Comparison of ENCODE assay signal across 10 mouse cellular contexts in genomic region chr1:42229711-42230110, GRCm38 (mm10).
DNase-seq lines count a peak whose midpoint lies in the region; ATAC-seq and TF ChIP-seq lines count a peak whose summit lies in the region.
"Had no signal": no experiment of that assay in that cellular context is flagged by ENCODE, and none has a peak within 500 bp of the region (broad histone marks: within the 10 kb centered on the region; RNA-seq: fewer than 3 reads in every experiment).

No protein-coding gene starts in this region.

- H3K4me3 ChIP-seq in lung, embryonic 14.5 days (ENCODE audit: low read depth, low read length): no peak overlapping the region
- H3K4me3 ChIP-seq in midbrain, embryonic 16.5 days (ENCODE audit: low read depth, low read length): no peak overlapping the region
- H3K4me3 ChIP-seq: liver, embryonic 12.5 days; neural tube, embryonic 12.5 days had no signal

- H3K4me1 ChIP-seq in lung, embryonic 14.5 days (ENCODE audit: insufficient read depth): no peaks in the 10 kb centered on the region
- H3K4me1 ChIP-seq in midbrain, embryonic 16.5 days (ENCODE audit: control insufficient read depth, insufficient read depth, low read length): peaks cover 9% of the 10 kb centered on the region
- H3K4me1 ChIP-seq: liver, embryonic 12.5 days had no signal

- intact Hi-C loops in heart, postnatal 10 days (cut with DNase I): loop anchor here (10.0 kb wide), 1 partner anchor 955 kb away; no protein-coding TSS in a partner anchor

- peak overlapping the region; percentile 44 for H3K4me2 ChIP-seq in lung, embryonic 14.5 days
- H3K4me2 ChIP-seq in midbrain, embryonic 16.5 days (ENCODE audit: low read length): peak overlapping the region; percentile 17; the same call in 1 of the 2 replicates
- H3K4me2 ChIP-seq: liver, embryonic 12.5 days; neural tube, embryonic 12.5 days had no signal

- peak; percentile 66; the same call in 1 of the 2 replicates for ATAC-seq in lung, embryonic 14.5 days (ENCODE audit: insufficient read depth)
- peak; percentile 65 for ATAC-seq in midbrain, embryonic 16.5 days
- ATAC-seq: liver, embryonic 12.5 days had no signal

- no peak for TF ChIP-seq CTCF in lung, embryonic 14.5 days (IDR thresholded peaks at IDR 0.05; ENCODE audit: low read depth)

- 41% methylated on average over 12 of the region's 12 CpGs for WGBS in lung, embryonic 14.5 days
- WGBS in midbrain, embryonic 16.5 days: 60% methylated on average over 12 of the region's 12 CpGs

- H3K36me3 ChIP-seq in lung, embryonic 14.5 days (ENCODE audit: insufficient read depth): no peaks in the 10 kb centered on the region
- H3K36me3 ChIP-seq in midbrain, embryonic 16.5 days (ENCODE audit: control insufficient read depth, insufficient read depth, low read length): no peaks in the 10 kb centered on the region
- H3K36me3 ChIP-seq: liver, embryonic 12.5 days; neural tube, embryonic 12.5 days had no signal

- peak overlapping the region; percentile 61 for H3K27ac ChIP-seq in lung, embryonic 14.5 days (ENCODE audit: low read depth)
- H3K27ac ChIP-seq in midbrain, embryonic 16.5 days (ENCODE audit: low read length): 0 out of 2 replicates have a peak overlapping the region, but pooled peaks have one; percentile 15
- H3K27ac ChIP-seq: liver, embryonic 12.5 days; neural tube, embryonic 12.5 days had no signal

- H3K9me3 ChIP-seq in lung, embryonic 14.5 days (ENCODE audit: low read depth, low read length): no peaks in the 10 kb centered on the region
- H3K9me3 ChIP-seq in midbrain, embryonic 16.5 days (replicated peaks; ENCODE audit: control insufficient read depth, low read length, poor library complexity, severe bottlenecking): no peaks in the 10 kb centered on the region
- H3K9me3 ChIP-seq: liver, embryonic 12.5 days; neural tube, embryonic 12.5 days had no signal

- peak; percentile 38 to 43 for DNase-seq in cerebellum, postnatal 25 days
- DNase-seq in cerebellum, adult 11-12 months: no peak
- DNase-seq in lung, embryonic 14.5 days: peak; percentile 82
- DNase-seq in lung, postnatal 25 days (ENCODE audit: low spot score): no peak
- DNase-seq in heart, postnatal 10 days: peak; percentile 46 to 55
- DNase-seq in retina, postnatal 1 day: no peak
- DNase-seq in testis, postnatal 14 days (ENCODE audit: low spot score): no peak

- H3K27me3 ChIP-seq in lung, embryonic 14.5 days (ENCODE audit: insufficient read depth, low read length): no peaks in the 10 kb centered on the region
- no peaks in the 10 kb centered on the region for H3K27me3 ChIP-seq in midbrain, embryonic 16.5 days (ENCODE audit: control insufficient read depth, insufficient read depth, low read depth, low read length)
- H3K27me3 ChIP-seq: liver, embryonic 12.5 days; neural tube, embryonic 12.5 days had no signal

- no peak overlapping the region for H3K9ac ChIP-seq in lung, embryonic 14.5 days
- H3K9ac ChIP-seq in midbrain, embryonic 16.5 days (ENCODE audit: low read depth, low read length): no peak overlapping the region
- H3K9ac ChIP-seq: liver, embryonic 12.5 days; neural tube, embryonic 12.5 days had no signal

Comparison
In these comparisons a context has a peak if more than half of its experiments do, and no peak if none do; other contexts are left out.
1. DNase-seq: peak in cerebellum, postnatal 25 days (2 of 2), lung, embryonic 14.5 days (single experiment) and heart, postnatal 10 days (2 of 2); none in cerebellum, adult 11-12 months (single experiment), lung, postnatal 25 days (single experiment), retina, postnatal 1 day (single experiment) and testis, postnatal 14 days (single experiment).